Mouse (Mus musculus): Measurements from ENCODE around the gene Ckap2l.
A peak's percentile ranks its signal among the peaks of the same experiment; 100 is the strongest.

The Ckap2l gene

DNA sequence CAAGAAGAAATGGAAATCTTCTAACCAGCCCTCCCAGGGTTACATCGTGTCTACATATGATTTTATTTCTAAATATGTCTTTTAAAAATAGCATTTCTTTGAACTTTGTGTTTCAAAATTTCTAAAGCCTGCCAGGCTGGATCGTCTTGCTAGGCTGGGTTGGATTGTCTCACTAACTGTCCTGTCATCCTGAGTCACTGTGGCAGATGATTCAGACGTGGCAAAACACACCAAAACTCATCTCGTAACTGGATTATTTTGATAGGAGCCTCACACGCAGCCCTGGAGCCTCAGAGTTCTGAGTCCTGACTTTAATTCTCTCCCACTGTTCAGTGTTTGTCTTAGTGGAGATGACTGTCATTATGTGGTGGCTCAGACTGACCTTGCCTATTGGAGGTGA lies 33.9 kb downstream of the Ckap2l start:
- DNase-seq (ENCODE audit: low read depth, low spot score) = no peak

DNA sequence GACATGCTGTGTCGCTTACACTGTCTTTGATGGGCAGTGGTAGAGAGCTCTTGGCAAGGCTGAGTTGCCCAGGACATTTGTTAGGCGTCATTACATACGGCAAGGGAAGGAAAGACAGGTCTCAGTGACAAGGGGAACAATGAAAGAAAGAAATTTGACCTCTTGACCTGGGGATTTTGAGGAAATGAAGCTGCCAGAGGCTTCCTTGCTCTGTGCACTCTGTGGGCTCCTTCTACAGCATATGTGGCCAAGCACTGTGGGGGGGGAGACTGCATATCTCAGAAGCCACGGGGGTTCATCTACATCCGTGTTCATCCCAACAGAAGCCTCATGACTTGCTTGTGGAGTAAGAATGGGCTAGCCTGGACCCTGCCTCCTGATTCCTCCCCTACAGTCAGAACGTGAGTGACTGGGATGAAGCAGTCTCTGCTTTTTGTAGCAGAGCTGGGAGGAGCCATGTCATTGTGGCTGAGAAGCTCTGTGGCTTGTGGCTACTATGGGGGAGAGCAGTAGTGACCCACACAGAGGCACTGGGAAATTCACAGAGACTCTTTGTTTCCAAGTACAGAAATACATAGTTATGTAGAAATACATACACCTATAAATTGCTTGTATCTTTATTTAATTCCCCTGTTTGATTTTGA lies 35.7 kb downstream of the Ckap2l start:
- no peak for DNase-seq (ENCODE audit: low read depth, low spot score)

DNA sequence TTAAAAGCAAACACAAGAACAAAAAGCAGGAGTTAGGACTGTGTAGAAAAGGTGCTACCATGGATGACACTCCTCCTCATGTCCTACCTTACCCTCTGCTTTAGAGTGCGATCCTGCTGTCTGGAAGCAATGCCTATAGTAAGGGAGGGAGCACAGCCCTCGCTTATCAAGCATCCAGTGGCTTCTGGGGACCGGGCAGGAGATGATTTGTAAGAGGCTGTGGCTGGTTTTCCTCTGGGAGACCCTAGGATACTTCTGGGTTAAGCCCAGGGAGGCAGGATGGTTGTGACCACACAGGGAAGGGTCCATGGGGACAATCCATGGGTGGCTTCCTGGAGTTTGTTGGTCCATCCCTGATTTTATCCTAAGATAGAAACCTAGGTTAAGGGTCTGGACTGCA lies 36.4 kb downstream of the Ckap2l start:
- DNase-seq (ENCODE audit: low read depth, low spot score) = no peak

DNA sequence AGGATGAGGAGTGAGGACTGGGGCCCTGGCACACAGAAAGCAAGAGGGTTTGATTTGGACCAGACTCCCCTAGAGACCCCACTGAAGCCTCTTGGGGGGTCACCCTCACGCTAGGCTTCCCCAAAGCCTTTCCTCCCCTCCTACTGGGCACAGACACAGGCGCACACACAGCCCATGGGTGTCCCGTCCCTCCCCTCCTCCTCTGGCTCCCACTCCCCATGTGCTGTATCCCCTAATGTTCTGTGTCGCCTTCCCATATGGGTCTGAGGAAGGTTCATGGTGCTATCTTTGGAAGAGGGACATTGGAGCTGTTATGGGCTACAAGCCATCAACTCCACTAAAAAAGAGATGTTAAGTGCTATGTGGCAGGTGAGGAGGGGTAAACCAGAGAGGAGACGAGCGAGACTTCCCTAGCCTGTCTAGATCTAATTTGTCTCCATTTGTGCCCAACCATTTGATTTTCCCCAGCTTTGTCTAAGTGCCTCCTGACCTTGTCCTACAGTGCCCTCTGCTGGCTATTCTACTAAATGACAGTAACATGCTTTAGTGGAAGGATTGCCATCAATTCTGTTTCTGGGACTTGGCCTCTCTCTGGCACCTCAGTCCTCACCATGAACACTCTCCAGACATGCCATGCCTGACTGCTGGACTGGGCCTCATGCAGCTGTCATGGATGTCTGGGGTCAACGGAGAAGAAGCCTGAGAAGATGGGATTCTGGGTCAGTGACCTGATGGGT lies 38.4 kb downstream of the Ckap2l start:
- DNase-seq (ENCODE audit: low read depth, low spot score) = peak; percentile 85

DNA sequence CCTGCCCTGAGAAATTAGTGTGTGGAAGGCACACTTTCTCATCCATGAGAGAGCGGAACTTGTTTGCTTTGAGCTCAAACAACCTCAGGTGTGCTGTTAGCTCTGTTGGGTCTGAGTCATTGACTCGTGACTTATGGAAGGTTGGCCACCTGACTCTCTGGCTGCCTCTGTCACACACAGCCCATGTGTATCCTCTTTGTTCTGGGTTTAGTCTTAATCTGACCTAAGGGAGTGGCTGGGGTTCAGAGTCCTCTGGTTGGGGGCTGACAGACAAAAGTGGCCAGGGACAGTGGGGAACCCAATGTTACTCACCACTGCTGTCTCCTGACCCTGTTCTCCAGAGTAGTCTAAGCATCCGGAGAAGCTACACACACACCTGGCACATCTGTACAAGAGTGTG lies 39.0 kb downstream of the Ckap2l start:
- DNase-seq (ENCODE audit: low read depth, low spot score) = no peak

DNA sequence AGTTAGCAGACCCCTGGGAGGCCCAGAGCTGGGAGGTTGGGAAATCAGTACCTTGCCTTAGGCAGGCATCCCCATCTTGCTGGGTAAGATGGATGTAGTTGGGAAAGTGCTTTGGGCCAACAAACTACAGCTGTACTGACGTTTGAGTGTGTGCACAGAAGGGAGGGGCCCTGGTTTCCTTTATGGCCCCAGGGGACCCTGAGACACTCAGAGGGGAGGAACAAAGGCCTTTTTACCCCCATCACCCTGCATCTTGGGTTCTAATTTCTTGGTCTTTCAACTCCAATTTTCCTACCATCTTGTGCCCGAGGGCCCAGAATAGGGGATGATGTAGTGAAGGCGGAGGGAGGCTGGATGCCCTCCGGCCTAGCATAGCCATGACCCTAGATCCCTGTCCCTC lies 41.0 kb downstream of the Ckap2l start:
- no peak for DNase-seq (ENCODE audit: low read depth, low spot score)

DNA sequence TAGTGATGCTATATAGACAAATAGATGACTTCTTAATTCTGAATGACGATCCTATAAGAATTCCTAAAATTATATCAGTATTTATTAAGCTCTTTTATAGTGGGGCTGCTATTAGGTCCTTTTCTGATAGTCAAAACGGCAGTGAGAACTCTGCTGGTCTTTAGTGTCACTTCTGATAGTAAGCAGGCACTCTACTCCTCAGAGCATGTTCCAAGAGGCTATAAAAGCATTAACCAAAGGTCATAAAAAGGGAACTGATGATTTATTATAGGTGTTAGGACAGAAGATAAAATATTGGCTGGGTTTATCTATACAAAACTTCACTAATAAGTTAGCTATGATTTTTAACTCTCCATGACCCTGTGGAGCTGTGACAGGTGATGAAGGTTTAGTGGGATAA lies 42.9 kb downstream of the Ckap2l start:
- DNase-seq (ENCODE audit: low read depth, low spot score) = no peak

DNA sequence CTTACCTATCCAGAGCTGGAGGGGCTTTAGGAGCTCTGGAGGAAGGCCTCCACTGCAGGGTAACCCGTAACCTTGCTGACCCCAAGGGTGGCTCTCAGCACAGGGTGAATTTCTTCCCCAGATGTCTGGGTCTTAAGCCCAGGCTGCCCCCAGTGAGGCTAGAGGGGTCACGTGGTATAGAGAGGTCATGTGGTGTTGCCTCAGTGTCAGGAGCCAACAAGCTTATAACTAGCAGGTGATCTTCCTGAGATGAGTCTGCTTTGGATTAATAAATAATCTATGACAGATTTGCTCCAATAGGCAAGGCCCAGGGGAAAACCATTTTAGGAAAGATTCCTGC lies 43.4 kb downstream of the Ckap2l start:
- no peak for DNase-seq (ENCODE audit: low read depth, low spot score)

DNA sequence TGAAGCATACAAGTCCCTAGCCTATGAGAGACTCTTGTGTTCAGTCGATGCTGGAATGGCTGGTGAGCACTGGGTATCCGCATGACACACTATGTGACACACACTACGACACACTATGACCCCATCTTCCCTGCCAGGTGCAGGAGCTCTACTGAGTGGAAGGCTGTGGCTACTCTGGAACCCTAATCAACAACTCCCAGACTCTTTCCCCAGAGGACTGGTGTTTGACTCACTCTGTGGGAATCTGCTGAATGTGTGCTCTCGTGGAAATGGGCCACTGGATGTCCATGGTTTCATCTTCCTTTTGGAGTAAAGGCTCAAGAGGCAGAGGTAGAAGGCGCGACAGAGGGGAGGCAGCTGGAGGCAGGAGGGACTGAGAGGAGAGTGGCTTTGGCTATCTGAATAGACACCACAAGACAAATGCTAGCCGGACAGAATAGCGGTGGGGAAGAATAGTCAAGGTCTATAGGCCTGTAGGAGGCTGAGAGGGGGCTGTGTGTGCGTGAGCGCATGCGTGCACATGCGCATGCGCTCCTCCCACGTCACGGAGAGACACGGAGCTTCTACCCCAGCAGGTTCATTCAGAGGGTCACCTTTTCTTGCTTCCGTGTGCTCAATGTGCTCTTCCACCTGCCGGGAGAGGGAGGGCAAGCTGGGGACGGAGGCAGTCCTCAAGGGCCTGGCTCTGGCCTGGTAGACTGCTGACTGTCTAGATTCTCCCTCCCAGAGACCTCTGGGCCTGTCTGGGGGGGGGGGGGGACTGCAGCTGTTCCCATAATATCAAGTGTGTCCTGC lies 44.0 kb downstream of the Ckap2l start:
- DNase-seq (ENCODE audit: low read depth, low spot score) = no peak

DNA sequence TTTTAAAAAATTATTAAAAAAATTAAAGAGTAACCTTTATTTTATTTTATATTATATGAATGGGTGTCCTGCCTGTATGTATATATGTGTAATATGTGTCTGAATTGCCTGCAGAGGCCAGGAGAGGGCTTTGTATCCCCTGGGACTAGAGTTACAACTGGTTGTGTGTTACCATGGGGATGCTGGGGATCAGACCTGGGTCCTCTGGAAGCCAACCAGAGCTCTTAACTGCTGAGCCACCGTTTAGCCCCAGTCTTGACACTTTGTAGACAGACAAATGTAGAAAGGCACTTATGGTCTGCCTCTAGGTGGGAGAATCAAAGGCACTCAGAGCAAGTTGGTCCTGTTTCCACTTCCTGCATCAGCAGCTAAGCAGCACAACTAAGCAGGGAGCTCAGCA lies 47.7 kb downstream of the Ckap2l start:
- no peak for DNase-seq (ENCODE audit: low read depth, low spot score)

DNA sequence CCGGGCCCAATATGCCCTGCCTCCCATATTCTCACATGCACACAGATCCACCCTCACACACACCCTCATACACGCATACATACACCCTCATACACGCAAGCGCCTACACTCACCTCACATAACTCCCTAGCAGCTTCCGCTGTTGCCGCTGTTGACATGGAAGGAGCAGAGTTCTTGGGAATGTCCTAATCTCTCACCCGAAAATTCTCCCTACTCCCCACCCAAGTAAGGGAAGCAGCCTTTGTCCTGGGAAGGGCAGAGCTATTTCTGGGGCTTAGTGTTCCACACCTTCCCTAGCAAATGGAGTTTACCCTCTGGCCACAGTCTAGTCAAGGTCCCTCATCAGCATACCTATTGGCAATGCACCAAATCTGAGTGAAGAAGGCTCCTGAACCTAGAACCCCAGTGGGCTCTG lies 49.3 kb downstream of the Ckap2l start:
- no peak for DNase-seq (ENCODE audit: low read depth, low spot score)

DNA sequence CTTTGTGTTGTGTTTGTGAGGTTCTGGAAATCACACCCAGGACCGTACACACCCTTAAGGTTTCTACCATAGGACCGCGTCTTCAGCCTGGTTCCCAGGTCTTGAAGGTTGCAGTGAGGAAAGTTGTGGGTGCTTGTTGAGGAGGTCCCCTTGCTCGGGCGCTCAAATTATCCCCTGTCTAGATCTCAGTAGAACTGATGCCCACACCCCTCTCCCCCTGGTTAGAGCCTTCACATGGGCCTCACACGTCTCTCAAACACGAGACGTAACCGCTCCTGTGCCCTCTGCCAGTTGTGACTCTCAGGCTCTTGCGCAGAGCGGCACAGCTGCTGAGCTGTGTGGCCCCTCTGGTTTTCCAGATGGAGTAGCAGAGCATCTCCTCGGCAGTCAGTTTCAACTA lies 50.1 kb downstream of the Ckap2l start:
- DNase-seq (ENCODE audit: low read depth, low spot score) = no peak

DNA sequence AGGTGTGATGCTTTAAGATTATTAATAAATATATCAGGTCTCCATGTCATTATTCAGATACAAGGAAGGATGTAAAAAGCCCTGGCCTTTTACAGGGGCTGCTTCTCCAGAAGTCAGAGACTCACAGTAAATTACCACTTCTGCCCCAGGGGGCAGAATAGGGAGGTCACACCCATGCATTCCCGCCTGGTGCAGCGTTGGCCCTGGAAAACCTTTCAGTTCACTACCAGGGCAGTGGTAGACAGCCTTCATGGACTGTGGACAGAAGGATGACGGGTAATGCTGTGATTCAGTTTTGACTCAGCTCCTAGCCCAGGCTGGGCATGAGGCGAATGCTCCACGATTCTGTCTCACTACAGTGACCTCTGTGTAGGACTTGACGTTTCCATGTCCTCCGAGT lies 50.6 kb downstream of the Ckap2l start:
- no peak for DNase-seq (ENCODE audit: low read depth, low spot score)

DNA sequence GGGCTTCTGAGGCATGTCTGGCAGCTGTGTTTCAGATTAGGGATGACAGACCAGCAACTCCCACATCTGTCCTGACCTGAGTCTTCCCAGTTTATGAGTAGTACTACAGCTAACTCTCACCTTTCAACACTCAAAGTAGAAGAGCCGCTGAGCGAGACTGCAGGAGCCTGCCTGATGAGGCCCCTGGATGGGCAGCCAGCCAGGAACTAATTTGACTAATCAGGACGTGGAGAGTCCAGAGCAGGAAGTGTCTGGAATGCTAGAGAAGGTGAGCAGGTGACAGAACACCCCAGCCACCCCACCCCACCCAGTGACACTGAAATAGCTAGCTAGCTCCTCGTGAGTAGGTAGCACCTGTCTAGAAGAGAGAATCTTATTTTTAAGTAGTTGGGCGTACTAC lies 51.4 kb downstream of the Ckap2l start:
- no peak for DNase-seq (ENCODE audit: low read depth, low spot score)

DNA sequence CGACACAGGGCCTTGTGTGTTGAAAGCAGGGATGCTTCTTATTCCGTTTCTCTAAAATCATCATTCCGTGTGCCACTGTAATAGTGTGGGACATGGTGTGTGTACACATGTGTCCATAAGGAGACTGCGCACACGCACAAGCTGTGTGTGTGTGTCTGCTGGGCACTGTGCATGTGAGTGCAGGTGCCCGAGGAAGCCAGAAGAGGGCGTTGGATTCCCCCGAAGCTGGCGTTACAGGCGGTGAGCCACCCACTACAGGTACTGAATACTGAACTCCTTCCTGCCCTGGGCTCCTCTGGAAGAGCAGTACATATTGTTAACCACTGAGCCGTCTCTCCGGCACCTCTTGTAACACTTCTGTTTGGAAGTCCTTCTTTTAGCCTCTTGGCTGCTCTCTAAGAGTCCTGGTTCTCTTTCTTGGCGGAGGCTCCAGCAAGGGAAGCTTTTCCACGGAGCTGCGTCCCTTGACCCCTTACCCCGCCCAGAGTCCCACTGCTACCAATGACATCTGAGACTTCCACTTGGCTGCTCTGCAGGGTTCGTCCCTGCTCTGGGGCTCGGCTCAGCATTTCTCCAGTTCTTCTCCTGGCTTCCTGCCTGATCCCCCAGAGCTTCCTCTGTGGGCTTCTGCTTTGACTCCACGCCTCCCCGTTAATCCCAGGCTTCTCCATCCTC lies 52.4 kb downstream of the Ckap2l start:
- DNase-seq (ENCODE audit: low read depth, low spot score) = no peak

DNA sequence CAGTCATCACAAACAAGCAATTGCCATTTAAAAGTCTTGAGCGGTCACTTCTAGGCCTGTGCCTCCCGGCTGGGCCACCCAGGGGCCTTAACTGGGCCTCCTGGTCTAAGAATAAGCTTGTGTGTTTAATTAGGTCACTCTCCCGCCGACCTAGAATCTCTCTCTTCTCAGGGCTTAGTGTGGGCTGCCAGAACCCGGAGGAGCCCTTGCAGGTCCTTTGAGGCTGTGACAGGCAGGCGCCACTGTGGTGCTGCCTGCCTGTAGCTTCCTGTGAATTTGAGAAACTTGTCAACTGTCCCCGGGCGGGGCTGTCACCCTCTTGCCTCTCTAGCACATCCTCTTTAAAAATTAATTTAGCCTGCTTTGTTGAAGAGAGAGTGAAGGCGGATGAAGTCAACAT lies 53.2 kb downstream of the Ckap2l start:
- no peak for DNase-seq (ENCODE audit: low read depth, low spot score)

DNA sequence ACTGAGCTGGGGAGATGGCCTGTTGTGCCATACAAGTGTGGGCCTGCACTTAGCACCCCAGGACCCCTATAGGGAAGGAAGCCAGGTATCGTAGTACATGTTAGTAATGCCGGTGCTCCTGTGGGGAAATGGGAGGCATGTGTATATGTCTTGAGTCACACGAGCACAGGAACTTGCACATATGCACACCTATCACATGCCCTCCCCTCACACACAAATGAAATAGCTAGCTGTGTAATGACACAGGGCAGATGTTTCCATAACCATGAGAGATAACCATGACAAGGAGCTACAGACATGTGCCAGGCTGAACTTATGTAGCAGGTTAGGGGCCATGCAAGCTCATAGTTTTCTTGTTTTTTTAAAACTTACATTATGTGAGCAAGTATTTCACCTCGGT lies 54.0 kb downstream of the Ckap2l start:
- DNase-seq (ENCODE audit: low read depth, low spot score) = no peak

DNA sequence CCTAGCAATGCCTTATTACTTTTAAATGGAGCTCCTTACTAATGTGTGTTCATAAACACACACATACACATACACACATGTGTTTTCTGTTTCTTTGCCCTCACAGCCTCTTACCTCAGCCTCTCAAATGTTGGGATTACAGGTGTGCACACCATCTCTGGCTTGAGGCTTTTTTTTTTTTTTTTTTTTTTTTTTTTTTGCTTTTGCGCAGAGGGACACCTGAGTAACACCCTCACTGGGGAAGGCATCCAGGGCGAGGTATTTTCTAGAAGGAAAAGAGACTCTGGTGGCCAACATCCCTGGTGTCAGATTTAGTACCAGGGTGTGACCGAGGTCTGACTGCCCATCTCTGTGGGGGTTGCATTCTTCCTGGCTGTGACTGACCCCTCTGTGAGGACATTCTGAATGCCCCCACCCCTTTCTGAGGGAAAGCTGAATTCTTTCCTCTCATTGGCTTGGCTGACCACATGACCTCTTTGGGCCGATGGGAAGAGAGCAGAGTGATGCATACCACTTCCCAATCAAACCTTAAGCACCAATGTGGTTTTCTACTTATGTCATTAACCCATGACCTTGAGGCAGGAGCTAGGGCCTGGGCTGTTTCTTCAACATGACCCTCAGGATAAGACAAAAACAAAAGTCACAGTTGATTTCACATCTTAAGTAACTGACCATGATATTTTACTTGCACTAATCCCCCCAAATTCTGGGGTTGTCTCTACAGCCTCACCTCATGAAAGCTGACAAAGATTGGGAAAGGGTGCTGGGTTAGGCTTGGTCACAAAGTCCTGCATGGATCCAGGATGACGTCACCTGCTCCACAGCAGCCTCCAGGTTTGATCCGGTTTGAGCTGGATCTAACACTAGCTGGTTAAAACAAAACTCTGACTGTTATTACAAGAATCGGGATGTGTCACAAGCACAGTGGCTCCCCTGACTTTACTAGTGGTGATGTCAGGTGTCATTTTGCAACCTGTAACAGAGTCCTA lies 54.9 kb downstream of the Ckap2l start:
- DNase-seq (ENCODE audit: low read depth, low spot score) = no peak

DNA sequence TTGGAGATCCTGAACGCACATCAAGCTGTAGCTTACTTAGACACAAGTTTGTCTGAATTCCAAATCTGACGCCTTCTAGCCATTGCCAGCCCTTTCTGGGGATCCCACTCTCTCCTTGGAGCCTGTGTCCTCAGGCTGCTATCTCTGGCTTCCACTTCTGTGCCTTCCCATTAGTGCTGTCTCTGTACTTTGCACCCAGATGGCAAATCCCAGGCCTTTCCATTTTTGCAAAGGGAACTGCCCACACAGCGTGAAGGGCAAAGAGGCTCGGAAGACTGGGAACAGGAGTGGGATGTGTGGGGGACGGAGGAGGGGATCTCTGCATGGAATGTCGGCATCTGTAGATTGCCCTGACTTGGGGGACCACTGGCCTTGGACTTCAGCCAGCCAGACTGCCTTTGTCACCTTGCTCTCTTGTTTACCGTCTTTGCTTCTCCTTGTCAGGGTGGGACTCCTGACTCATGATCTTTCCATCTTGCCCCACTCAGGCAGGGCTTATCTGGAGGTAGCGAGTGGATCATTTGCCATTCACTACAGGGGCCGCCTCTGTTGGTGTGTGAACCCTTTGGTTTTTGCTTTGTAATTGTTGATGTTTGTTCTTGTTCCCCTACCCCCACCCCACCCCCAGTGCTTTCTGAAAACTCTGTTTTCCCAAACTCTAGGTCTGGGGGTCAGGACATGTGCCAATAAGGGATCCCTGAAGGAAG lies 56.1 kb downstream of the Ckap2l start:
- peak; percentile 48 for DNase-seq (ENCODE audit: low read depth, low spot score)

DNA sequence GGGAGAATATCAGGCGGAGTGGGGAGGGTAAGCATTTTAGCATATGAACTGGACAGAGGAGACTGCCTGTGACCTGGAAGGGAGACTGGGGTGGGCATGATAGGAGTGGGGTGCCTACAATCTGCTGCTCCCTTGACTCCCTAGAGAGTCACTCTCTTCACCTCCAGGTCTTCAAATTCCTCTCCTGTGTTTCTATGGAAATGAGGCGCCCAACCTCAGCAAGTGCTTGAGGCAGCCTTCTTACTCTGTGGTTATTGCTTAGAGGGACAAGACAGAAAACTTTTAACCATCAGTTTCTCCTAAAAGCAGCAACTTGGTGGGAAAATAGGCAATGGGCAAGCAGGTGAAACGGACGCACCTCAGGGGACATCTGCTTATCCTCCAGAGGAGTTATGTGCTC lies 60.5 kb downstream of the Ckap2l start:
- DNase-seq (ENCODE audit: low read depth, low spot score) = no peak

DNA sequence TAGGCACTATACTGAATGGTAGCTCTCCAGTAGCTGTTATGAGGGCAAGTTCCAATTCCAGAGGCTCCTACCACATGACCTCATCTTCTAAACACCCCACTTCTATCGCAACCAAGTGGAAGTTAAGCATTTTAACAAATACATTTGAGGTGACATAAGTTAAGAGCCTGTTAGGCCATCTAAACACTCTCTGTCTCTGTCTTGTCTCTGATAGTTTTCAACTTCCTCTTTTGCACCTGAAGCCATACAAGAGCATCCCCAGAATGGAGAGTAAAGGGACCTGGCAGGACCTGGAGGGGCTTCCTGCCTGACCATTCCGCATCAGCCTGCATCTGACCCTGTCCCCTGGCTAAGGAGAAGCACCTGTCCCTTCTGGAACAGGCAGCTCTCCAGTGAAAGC lies 62.3 kb downstream of the Ckap2l start:
- no peak for DNase-seq (ENCODE audit: low read depth, low spot score)
